Mouse (Mus musculus) neural tube, postnatal 0 days (tissue): ENCODE results near the gene Msto1. TPM values are rescaled to one million over a fixed set of nuclear protein-coding genes. Genes with fewer than 3 reads are reported as not detected.

Source experiments
- polyA plus RNA-seq: library from polyadenylated mRNA; unstranded; fragments of >200 nt; fragmentation: Nextera tagmentation; extraction: Ambion mirVana; gene quantifications from 2 replicates; pipeline ENCODE4 v1.2.1, GENCODE M21; 2015

Msto1 gene
- 45.5 and 51.9 TPM in 2 replicates for polyA plus RNA-seq

GRCm38 (mm10) chr3:88913511-88914383, at the start of gene Msto1:
Gene Msto1, minus strand, starts transcription at chr3:88913999.

GRCm38 (mm10) chr3:88950576-88951326, 37.0 kb upstream of the Msto1 start, which contains the start of the genes Ash1l and Dap3:
Gene Ash1l, plus strand, starts transcription at chr3:88950622.
Gene Dap3, minus strand, starts transcription at chr3:88951181.

Other genes starting within 250 kb of the Msto1 start
- 53.2 and 62.6 TPM in 2 replicates for gene Khdc4, start 228.2 kb downstream of the Msto1 start, polyA plus RNA-seq
- gene Rit1, start 197.2 kb downstream of the Msto1 start, polyA plus RNA-seq, result 71.7 and 73.6 TPM in 2 replicates
- 244 and 246 TPM in 2 replicates for gene Syt11, start 138.8 kb downstream of the Msto1 start, polyA plus RNA-seq
- 7.9 and 9.9 TPM in 2 replicates for gene Gon4l, start 78.8 kb downstream of the Msto1 start, polyA plus RNA-seq
- gene Ash1l, start 36.6 kb upstream of the Msto1 start, polyA plus RNA-seq, result 15.8 and 17.1 TPM in 2 replicates
- gene Dap3, start 37.2 kb upstream of the Msto1 start, polyA plus RNA-seq, result 118 and 128 TPM in 2 replicates
- 99.3 and 116 TPM in 2 replicates for gene Rusc1, start 179.3 kb upstream of the Msto1 start, polyA plus RNA-seq
- gene Gm43738, start 187.1 kb upstream of the Msto1 start, polyA plus RNA-seq, result not detected in 2 replicates
- gene Fdps, start 188.0 kb upstream of the Msto1 start, polyA plus RNA-seq, result 365 and 386 TPM in 2 replicates
- 0.05 and 0.23 TPM in 2 replicates for gene Pklr, start 222.1 kb upstream of the Msto1 start, polyA plus RNA-seq
- 33.7 and 44.1 TPM in 2 replicates for gene Hcn3, start 246.2 kb upstream of the Msto1 start, polyA plus RNA-seq